Mouse (Mus musculus): ENCODE measurements around the gene Picalm. TPM values are rescaled to one million over a fixed set of nuclear protein-coding genes. Genes with fewer than 3 reads are reported as not detected.

Picalm gene
- polyA plus RNA-seq, 2 experiments = 53.6 to 155 TPM

DNA sequence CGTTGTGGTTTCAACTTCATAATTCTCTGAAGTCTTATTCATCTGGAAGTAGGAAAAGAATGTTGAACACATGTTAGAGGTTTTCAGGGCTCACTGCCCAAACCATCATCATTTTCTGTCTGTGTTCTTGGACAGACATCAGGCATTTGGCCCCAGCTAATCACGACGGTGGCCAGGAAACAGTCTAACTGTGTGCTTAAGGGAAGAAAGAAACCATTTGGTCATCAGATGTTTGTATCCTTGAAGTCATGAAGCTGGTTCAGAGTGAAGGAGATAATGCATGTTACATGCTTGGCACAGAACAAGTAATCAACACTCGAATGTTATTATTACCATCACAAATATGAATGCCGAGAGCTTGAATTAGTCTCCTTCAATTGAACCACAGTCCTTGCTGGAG lies 5.0 kb upstream of the Picalm start:
- 73% methylated on average over 5 of the region's 5 CpGs for WGBS
- no peak overlapping the region for H3K4me3 ChIP-seq (replicated peaks; ENCODE audit: low read length)
- H3K27me3 ChIP-seq (ENCODE audit: control insufficient read depth, insufficient read depth, low read length) = no peaks in the 10 kb centered on the region
- peaks cover 8% of the 10 kb centered on the region; the same call in 1 of the 2 replicates for H3K4me1 ChIP-seq (ENCODE audit: control insufficient read depth, insufficient read depth, low read length)
- no peak for TF ChIP-seq POLR2A (IDR thresholded peaks at IDR 0.05; ENCODE audit: borderline replicate concordance, extremely low read depth, insufficient read depth, insufficient read length)
- DNase-seq (ENCODE audit: low spot score) = peak; percentile 53
- H3K9me3 ChIP-seq (ENCODE audit: control insufficient read depth, low read length) = no peaks in the 10 kb centered on the region
- H3K36me3 ChIP-seq (ENCODE audit: control insufficient read depth, insufficient read depth, low read length) = no peaks in the 10 kb centered on the region
- no peak for ATAC-seq (ENCODE audit: low FRiP score, low read depth)
- H3K9ac ChIP-seq (ENCODE audit: low read depth, low read length, severe bottlenecking) = no peak overlapping the region
- no peak overlapping the region for H3K27ac ChIP-seq (replicated peaks; ENCODE audit: low read depth, low read length)
- H3K4me2 ChIP-seq (replicated peaks; ENCODE audit: low read depth, low read length, severe bottlenecking) = no peak overlapping the region

DNA sequence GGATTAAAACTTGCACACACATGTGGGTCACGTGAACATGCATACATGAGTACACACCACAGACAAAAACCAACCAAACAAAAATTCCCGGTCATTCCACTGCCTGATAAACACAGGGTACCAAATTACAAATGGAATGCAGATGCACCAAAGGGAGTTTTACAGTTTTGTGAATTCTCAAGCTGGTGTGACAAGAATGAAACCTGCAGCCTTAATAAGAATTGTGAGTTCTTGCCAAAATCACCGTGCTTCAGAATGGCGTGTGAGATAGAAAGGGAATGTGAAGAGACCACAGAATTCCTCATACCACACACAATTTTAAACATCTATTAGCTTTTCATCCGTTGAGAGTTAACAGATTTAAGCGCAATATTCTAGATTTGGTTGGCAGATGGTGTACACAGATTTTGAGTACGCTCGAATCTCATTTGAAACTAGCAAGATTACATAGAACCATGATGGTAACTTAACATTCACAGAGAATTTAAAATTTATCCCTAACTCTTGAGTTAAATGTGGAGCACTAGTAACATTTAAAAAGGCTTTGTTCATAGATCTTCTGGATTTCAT lies 1.3 kb upstream of the Picalm start:
- Histone ChIP-seq H3K9ac (ENCODE audit: low read depth, low read length, severe bottlenecking) (peak overlapping the region; percentile 96), H3K4me3 (replicated peaks; ENCODE audit: low read length) (peak overlapping the region; percentile 95), H3K27ac (replicated peaks; ENCODE audit: low read depth, low read length) (peak overlapping the region; percentile 99), H3K36me3 (ENCODE audit: control insufficient read depth, insufficient read depth, low read length) (no peaks in the 10 kb centered on the region), H3K4me2 (replicated peaks; ENCODE audit: low read depth, low read length, severe bottlenecking) (peak overlapping the region; percentile 62), H3K4me1 (ENCODE audit: control insufficient read depth, insufficient read depth, low read length) (peaks cover 10% of the 10 kb centered on the region), H3K27me3 (ENCODE audit: control insufficient read depth, insufficient read depth, low read length) (no peaks in the 10 kb centered on the region), H3K9me3 (ENCODE audit: control insufficient read depth, low read length) (no peaks in the 10 kb centered on the region)
- no peak for TF ChIP-seq POLR2A (IDR thresholded peaks at IDR 0.05; ENCODE audit: borderline replicate concordance, extremely low read depth, insufficient read depth, insufficient read length)
- DNase-seq (ENCODE audit: low spot score) = no peak
- 59% methylated on average over 8 of the region's 8 CpGs for WGBS
- no peak for ATAC-seq (ENCODE audit: low FRiP score, low read depth)

DNA sequence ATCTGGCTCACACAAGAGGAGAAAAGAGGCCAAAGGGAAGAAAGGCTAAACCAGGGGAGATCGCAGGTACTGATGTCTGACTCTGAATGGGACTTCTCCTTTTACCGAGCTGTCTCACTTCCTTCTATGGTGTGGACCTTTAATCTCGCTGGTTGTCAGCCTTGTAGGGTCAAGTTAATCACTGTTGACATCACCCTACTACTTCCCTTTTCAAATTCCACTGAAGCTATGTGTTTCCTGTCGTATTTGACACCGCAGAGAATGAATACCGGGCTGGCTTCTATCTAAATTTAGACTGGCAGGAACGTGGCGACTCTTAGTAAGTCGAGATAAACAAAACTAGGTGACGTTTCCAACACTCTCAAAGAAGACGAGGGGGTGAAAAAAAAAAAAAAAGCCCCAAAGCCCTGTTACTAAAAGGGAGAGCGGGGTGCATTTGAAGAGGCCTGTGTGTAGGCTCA lies 712 bp upstream of the Picalm start:
- DNase-seq (ENCODE audit: low spot score) (peak; percentile 73), ATAC-seq (ENCODE audit: low FRiP score, low read depth) (peak; percentile 5; the same call in 1 of the 2 replicates)
- Histone ChIP-seq H3K4me1 (ENCODE audit: control insufficient read depth, insufficient read depth, low read length) (peaks cover 11% of the 10 kb centered on the region), H3K27ac (replicated peaks; ENCODE audit: low read depth, low read length) (peak overlapping the region; percentile 99), H3K9me3 (ENCODE audit: control insufficient read depth, low read length) (no peaks in the 10 kb centered on the region), H3K36me3 (ENCODE audit: control insufficient read depth, insufficient read depth, low read length) (no peaks in the 10 kb centered on the region), H3K4me2 (replicated peaks; ENCODE audit: low read depth, low read length, severe bottlenecking) (peak overlapping the region; percentile 62), H3K9ac (ENCODE audit: low read depth, low read length, severe bottlenecking) (peak overlapping the region; percentile 96), H3K27me3 (ENCODE audit: control insufficient read depth, insufficient read depth, low read length) (no peaks in the 10 kb centered on the region), H3K4me3 (replicated peaks; ENCODE audit: low read length) (peak overlapping the region; percentile 95)
- no peak for TF ChIP-seq POLR2A (IDR thresholded peaks at IDR 0.05; ENCODE audit: borderline replicate concordance, extremely low read depth, insufficient read depth, insufficient read length)
- under 1% methylated on average over 12 of the region's 12 CpGs for WGBS

DNA sequence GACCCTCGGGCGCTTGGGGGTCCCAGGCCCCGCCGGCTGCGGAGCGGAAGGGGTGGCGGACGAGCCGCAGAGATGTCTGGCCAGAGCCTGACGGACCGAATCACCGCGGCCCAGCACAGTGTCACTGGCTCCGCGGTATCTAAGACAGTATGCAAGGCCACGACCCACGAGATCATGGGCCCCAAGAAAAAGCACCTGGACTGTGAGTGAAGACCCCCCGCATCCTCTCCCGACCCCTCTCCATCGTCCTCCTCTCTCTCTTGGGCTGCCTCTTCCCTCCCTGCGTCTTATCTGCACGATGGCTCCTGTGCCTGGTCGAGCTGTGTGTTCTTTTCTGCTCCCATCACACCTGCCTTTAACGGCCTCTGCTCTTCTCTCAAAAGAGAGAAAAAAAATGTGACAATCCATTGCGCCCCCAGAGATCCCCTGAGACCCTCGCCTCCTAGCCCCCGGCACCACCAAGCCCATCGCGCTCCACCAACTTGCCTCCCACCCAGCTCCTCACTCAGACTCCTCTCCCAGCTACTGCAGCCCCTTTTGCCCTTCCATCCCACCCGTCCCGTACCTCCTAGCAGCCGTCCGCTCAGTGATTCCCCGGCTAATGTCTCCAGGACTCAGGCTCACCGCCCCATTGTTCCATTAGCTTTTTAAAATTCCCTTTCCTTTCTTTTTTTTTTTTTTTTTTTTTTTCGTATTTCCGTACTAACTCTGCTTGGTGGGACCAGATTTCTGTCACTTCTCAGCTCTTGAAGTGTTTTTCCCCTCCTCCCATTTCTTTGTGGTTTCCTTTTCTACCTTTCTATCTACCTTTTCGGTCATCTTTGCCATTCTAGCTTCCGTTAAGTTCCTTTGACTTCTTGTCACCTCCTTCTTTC lies 725 bp downstream of the Picalm start:
- peaks cover 11% of the 10 kb centered on the region for H3K4me1 ChIP-seq (ENCODE audit: control insufficient read depth, insufficient read depth, low read length)
- peak overlapping the region; percentile 99 for H3K27ac ChIP-seq (replicated peaks; ENCODE audit: low read depth, low read length)
- no peaks in the 10 kb centered on the region for H3K9me3 ChIP-seq (ENCODE audit: control insufficient read depth, low read length)
- peak; percentile 33 for DNase-seq (ENCODE audit: low spot score)
- no peaks in the 10 kb centered on the region for H3K36me3 ChIP-seq (ENCODE audit: control insufficient read depth, insufficient read depth, low read length)
- TF ChIP-seq POLR2A (IDR thresholded peaks at IDR 0.05; ENCODE audit: borderline replicate concordance, extremely low read depth, insufficient read depth, insufficient read length) = no peak
- ATAC-seq (ENCODE audit: low FRiP score, low read depth) = peak; percentile 0
- no peaks in the 10 kb centered on the region for H3K27me3 ChIP-seq (ENCODE audit: control insufficient read depth, insufficient read depth, low read length)
- under 1% methylated on average over 26 of the region's 39 CpGs for WGBS
- H3K4me2 ChIP-seq (replicated peaks; ENCODE audit: low read depth, low read length, severe bottlenecking) = peak overlapping the region; percentile 62
- H3K4me3 ChIP-seq (replicated peaks; ENCODE audit: low read length) = peak overlapping the region; percentile 95
- H3K9ac ChIP-seq (ENCODE audit: low read depth, low read length, severe bottlenecking) = peak overlapping the region; percentile 96

DNA sequence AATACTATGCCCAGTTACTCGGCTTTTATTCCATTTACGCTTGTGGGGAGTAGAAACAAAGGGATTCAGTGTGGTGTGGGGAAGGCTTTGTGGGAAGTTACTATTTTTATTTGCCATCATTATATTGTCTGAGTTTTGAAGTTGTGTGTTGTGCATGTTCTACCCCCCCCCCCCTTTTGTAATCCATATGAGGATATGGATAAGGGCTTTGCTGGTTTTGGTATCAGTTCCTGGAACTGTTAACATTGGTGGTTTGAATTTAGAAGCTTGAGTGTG lies 1.3 kb downstream of the Picalm start:
- ATAC-seq (ENCODE audit: low FRiP score, low read depth) (no peak), DNase-seq (ENCODE audit: low spot score) (no peak)
- no peaks in the 10 kb centered on the region for H3K36me3 ChIP-seq (ENCODE audit: control insufficient read depth, insufficient read depth, low read length)
- H3K4me3 ChIP-seq (replicated peaks; ENCODE audit: low read length) = peak overlapping the region; percentile 95
- peak overlapping the region; percentile 96 for H3K9ac ChIP-seq (ENCODE audit: low read depth, low read length, severe bottlenecking)
- WGBS = 0% methylated on average over 2 of the region's 2 CpGs
- H3K27ac ChIP-seq (replicated peaks; ENCODE audit: low read depth, low read length) = no peak overlapping the region
- no peak for TF ChIP-seq POLR2A (IDR thresholded peaks at IDR 0.05; ENCODE audit: borderline replicate concordance, extremely low read depth, insufficient read depth, insufficient read length)
- peak overlapping the region; percentile 62 for H3K4me2 ChIP-seq (replicated peaks; ENCODE audit: low read depth, low read length, severe bottlenecking)
- no peaks in the 10 kb centered on the region for H3K27me3 ChIP-seq (ENCODE audit: control insufficient read depth, insufficient read depth, low read length)
- peaks cover 11% of the 10 kb centered on the region for H3K4me1 ChIP-seq (ENCODE audit: control insufficient read depth, insufficient read depth, low read length)
- H3K9me3 ChIP-seq (ENCODE audit: control insufficient read depth, low read length) = no peaks in the 10 kb centered on the region
